Mouse (Mus musculus): ENCODE results near the gene Tom1l1.

Tom1l1 gene

DNA sequence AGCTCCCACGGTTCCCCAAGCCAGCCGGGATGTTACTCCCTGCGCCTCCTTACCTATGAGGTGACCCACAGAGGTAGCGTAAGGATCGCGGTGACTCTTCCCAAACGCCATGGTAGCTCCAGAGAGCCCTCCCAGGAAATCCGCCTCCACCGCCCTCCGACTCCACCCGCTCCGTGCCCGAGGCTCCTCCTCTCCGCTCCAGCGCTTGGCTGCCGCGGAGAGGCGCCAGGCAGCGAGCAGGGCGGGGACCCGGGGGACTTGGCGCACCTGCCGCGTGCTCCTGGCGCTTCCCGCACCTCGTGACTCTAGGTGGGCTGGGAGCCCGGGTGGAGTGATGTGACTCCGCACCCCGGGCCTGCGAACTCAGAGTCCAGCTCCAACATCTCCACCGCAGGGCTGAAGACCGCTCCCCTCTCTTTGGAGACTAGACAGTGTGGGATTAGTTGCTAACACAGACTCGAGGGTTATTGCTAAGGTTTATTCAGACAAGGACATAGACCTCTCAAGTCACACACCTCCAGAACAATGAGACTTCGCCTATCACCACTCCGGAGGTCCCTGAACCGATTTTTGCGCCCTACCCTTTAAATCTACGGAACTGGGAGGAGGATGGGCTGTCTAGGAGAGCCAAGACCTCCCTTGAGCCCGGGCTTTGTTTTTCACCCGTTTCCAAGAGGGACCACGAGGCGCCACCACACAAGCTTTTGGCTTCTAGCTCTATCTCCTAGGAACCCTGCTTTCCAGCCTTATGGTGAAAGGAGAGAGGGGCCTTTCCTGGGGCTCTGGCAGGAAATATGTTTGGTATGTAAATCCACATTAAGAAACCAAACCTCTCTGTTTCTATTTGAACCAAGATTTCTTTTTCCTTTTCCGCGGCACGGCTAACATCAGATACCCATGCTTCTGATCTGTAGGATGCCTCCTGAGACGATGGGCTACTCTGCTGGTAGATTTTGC is at the start of gene Tom1l1:
Gene Tom1l1, minus strand, starts transcription at position 907 of the 957 bp plus-strand sequence.
- no peak for TF ChIP-seq GATA4 (IDR thresholded peaks at IDR 0.05; ENCODE audit: insufficient replicate concordance, low read length)

DNA sequence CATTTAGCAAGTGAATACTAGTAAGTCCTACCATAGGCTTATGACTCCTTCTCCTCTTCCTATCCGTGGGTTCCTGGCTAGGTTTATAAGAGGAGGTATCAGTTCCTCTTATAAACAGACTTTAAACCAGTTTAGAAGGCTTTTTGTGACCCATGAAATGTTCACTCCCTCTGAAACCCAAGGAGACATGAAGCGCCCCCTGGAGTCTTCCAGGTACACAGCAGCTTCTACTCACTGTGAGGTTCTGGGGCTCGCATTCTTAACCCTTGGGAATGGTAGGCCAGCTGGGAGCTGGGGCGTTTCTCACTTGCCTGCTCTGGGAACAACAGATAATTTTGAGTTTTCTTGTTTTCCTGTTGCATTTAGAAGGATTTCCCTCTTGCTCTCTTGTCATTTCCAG is 45.4 kb upstream of the Tom1l1 start:
- TF ChIP-seq GATA4 (IDR thresholded peaks at IDR 0.05; ENCODE audit: insufficient replicate concordance, low read length), result no peak

DNA sequence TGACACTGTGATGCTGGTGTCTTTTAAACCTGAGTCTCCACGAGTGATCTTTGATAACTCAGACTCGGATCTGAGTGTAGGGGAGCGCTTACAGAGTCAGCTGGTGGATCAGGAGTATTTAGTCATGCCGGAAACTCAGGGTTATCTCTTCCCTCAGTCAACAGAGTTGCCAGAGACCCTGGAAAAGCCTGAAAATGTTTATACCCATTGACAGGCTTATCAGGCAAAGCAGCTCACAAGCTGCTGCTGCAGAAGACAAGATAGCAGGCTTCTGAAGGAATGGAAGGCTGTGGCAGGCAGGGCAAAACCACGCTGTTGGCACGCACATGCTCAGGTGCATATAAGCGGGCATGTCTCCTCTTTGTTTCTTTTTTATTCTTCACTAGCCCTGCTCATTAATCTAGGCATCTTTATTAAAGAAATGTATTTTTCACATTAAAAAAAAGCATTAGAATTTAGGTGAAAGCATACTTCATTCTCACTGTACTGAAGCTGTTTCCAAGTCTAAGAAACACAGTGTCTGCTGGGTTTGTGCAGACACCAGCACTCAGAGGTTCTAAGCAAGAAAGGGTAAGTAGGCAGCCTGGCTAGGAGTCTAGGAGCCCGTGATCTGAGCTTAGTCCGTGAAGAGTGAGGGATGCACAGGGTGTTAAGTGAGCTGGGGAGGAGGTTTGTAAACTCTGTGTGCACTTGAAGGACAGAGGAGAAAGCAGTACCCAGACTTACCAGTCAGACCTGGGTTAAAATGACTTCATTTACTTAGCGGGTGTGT is 39.4 kb upstream of the Tom1l1 start:
- TF ChIP-seq GATA4 (IDR thresholded peaks at IDR 0.05; ENCODE audit: insufficient replicate concordance, low read length), result peak; percentile 90; the same call in 1 of the 2 replicates

DNA sequence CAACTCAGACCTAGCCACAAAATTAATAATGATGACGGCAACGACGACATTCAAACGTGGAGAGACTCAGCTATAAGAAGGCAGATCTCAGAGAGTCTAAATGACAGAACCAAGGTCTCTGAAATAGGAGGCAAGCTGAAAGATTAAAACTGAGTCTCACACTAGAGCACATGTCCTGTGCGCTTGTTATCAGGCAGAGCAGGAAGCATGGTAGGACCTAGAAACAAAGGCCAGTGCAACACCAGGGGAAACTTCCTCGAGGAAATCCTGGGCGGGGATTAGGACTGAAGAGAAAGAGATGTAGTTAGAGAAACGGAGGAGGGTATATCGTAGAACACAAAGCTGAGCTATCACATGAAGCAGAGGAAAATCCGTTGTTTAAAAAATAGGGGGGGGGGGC is 38.6 kb upstream of the Tom1l1 start:
- TF ChIP-seq GATA4 (IDR thresholded peaks at IDR 0.05; ENCODE audit: insufficient replicate concordance, low read length), result peak; percentile 88; the same call in 1 of the 2 replicates

DNA sequence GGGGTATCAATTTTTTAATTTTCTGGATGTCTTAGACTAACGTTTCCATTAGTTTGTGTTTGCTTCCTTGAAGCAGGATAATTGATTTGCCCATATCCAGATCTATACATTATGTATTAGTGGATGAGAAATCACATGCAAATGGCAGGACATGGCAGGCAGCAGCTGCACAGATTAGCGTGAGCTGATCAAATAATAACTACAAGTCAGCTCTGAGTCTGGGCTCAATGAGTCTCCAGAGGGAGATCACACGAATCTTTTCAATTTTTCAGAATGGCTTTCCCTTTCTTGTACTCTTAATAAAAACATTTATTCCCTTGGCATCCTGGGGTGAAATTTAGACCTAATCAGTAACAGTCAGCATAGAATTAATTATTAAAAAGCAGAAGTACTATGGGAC is 34.1 kb upstream of the Tom1l1 start:
- no peak for TF ChIP-seq GATA4 (IDR thresholded peaks at IDR 0.05; ENCODE audit: insufficient replicate concordance, low read length)

DNA sequence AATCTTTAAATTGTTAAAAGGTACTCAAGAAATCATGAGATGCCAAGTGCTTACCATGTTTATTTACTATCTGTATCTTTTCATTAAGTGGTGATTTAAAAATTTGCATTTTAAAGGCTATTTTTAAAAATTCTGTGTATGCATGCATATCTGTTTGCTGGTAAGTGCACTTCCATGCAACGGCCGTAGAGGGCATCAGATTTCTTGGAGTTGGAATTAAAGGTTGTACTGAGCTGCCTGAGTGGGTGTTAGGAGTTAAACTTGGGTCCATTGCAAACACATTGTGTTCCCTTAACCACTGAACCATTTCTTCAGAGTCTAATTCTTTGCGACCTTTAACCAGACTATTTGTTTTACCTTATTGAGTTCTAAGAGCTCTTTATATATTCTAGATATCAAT is 29.6 kb upstream of the Tom1l1 start:
- TF ChIP-seq GATA4 (IDR thresholded peaks at IDR 0.05; ENCODE audit: insufficient replicate concordance, low read length), result no peak

DNA sequence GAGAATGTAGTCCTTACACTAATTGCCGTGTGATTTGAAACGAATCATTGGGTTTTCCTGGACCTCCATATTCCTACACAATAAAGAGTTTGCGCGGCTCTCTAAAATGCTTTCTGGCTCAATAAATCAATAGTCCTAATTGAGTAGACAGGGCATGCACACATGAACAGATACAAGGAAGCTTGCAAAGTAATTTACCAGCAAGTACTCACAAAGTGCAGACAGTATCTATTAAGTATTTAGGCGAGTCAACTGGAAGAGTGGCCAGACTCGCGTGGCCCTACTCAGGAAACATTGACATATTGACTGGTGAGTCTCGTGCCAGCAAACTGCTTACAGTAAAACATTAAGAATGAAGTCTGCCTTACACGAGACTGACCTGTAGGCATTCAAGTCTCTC is 23.4 kb upstream of the Tom1l1 start:
- no peak for TF ChIP-seq GATA4 (IDR thresholded peaks at IDR 0.05; ENCODE audit: insufficient replicate concordance, low read length)

DNA sequence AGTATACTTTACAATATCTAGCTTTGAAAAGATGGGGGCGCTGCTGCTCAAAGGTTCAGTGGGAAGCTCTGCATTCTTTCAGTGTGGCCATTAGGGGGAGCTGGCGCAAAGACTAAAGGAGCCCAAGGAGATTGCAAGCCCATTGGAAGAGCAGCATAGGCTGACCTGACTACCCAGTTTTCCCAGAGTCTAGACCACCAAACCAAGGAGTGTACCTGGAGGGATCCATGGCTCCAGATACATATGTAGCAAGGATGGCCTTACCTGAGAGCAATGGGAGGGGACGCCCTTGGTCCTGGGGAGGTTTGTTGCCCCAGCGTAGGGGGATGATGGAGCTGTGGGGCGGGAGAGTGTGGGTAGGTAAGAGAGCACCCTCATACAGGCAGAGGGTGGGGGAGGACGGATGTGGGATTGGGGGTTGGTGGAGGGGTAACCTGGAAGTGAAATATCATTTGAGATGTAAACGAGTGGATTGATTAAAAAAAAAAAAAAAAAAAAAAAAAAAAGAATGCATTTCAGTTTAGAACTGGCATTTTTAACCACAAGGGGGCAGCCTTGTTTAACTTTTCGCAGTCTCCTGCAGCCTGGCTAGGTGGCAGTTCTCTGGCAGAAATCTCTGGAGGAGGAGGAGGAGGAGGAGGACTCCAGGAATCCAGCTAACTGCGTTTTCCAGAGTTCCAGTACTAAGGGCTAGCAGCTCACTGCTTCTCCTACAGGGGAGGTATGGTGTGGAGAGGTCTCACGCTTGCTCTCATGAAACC is 9.5 kb upstream of the Tom1l1 start:
- peak; percentile 10; the same call in 1 of the 2 replicates for TF ChIP-seq GATA4 (IDR thresholded peaks at IDR 0.05; ENCODE audit: insufficient replicate concordance, low read length)

DNA sequence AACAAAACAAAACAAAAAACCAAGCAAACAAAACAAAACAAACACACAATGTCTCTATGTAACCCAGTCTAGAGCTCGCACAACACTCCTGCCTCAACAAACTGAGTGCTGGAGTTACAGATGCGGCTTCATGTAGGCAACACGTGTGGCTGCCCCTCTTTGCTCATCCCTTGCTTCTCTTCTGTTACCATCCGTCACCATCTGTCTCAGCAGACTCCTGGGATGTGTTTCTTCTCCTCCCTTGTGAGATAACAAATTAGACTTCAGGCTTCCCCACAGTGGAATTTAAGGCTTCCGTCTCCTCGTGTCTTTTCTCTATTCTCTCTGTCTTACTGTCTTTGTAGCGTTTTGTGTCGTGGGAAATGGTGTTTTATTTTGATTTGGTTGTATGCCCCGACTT is 7.6 kb upstream of the Tom1l1 start:
- TF ChIP-seq GATA4 (IDR thresholded peaks at IDR 0.05; ENCODE audit: insufficient replicate concordance, low read length), result no peak

DNA sequence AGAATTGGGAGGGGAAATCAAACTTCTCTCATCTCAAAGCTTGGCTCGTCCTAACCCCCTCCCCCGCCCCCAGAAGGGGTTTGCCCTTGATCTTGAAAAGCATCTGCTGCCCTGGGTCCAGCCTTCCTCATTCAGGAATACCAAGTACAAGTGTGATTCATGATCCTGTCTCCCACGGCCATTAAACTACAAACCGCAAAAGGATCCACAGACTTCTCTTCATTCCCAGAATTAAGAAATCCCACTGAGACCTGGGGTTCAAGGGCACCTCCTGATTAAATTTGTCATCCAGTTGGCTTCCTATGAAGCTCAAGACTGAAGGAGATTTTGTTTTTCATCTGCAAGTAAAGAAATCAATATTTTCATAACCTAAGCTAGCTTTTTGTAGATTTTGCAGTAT is 6.0 kb upstream of the Tom1l1 start:
- TF ChIP-seq GATA4 (IDR thresholded peaks at IDR 0.05; ENCODE audit: insufficient replicate concordance, low read length), result no peak

DNA sequence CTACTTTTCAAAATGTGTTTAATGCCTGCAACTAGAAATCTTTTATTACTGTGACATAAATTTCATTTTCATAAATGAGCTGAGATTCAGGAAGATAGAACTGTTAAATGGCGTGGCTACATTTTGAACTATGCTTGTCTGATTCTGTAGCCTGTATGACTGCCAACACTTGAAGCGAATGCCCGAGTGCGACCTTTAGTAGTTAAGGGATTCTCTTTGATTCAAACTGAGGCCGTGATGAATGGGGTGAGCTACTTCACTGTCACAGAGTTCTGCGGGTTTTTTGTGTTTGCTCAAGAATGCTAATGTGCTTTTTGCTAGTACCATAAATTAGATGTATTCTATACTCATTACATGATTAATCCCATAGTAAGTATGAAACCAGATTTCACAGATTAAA is 2.2 kb upstream of the Tom1l1 start:
- no peak for TF ChIP-seq GATA4 (IDR thresholded peaks at IDR 0.05; ENCODE audit: insufficient replicate concordance, low read length)

DNA sequence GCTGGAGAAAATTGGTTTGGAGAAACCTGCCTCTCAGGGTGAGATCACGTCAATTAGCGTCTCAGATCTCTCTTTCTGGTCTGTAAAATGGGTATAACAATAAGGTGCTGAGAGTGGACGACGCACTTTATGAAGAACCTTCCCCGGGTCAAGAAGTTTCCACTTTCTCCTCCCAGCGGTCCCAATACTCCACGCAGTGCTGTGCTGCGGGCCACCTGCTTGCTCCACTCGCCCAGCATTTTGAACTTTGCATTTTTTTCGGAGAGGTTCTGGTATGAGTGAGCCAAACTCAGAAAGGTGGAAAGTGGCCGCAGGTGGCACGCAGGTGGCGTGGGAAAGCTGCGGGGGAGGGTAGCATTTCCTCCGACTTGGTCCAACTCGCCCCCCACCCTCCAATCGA is 1.1 kb downstream of the Tom1l1 start:
- no peak for TF ChIP-seq GATA4 (IDR thresholded peaks at IDR 0.05; ENCODE audit: insufficient replicate concordance, low read length)

DNA sequence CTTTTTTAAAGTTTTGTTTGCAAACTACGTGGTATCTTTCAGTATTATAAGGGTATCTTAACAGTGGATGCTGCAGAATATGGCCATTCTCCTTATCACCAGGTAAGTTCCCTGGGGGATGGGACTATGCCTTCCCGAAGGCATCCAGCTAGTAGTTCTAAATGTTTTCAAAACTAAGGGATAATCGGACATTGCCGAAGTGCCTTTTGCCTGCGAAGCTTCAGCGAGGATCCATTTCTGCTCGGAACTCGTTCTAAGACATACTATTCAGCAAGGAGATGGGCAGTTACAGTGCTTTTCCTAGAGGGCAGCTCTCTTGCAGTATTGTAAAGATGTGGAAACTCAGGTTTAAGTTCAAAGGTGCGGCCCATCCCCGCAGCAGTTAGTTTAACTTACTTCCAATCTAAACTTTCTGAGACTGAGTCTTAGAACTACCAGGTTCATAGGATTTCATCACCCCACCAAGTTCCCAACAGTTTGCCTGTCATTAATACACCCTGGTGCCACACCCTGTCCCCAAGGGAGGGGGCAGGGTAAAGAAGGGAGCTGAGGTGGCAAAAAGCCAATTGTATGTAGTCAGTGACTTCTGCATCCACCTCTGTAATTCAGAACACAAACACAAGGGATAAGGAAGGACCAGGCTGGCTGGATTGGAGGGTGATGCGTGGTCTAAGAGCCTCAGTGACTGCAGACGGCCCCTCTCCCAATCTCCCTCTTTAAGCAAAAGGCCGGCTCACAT is 1.7 kb downstream of the Tom1l1 start:
- TF ChIP-seq GATA4 (IDR thresholded peaks at IDR 0.05; ENCODE audit: insufficient replicate concordance, low read length), result no peak

DNA sequence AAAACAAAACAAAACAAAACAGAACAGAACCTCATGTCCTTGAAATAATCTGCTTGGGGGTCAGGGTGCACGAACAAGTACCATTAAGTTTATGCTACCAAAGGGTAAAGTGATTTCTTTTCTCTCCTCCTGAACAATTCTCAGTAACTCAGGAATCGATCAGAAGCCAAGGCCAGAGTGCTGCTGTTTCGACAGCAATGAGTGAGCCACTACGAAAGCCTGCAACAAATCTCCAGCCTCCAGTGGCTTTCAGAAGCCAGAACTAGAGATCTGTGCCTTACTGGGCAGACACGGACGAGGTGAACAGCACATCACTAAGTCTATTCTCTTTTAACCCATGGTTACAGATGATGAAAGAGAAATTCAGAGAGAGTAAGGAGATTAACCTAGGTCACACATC is 3.0 kb downstream of the Tom1l1 start:
- no peak for TF ChIP-seq GATA4 (IDR thresholded peaks at IDR 0.05; ENCODE audit: insufficient replicate concordance, low read length)

DNA sequence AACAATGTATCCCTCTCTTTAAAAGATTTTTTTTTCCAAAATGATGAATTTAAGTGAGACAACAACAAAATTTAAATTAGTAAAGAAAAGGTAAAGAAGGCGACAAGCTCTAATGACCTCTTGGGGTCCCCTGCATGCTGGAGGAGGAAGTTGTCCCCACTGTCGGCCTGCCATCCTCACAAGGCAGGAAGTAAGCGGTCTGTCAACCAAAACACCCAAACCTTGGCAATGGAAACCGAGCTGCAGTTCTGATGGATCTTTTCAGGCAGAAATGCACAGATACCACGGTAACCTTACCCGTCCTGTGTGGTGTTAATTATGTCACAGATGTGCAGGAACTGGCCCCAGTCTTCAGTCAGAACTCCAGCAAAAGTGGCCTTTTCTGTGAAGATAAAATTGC is 3.4 kb downstream of the Tom1l1 start:
- TF ChIP-seq GATA4 (IDR thresholded peaks at IDR 0.05; ENCODE audit: insufficient replicate concordance, low read length), result no peak

Data from liver, adult (tissue).